ENCODE assay signal across 12 mouse cellular contexts in genomic region chr5:143574261-143575178, GRCm38 (mm10). TPM values are rescaled to one million over a fixed set of nuclear protein-coding genes. Genes with fewer than 3 reads are reported as not detected.
A peak's percentile ranks its signal among the peaks of the same experiment; 100 is the strongest.
DNase-seq lines count a peak whose midpoint lies in the region; ATAC-seq and TF ChIP-seq lines count a peak whose summit lies in the region.
"Had no signal": no experiment of that assay in that cellular context is flagged by ENCODE, and none has a peak within 500 bp of the region (broad histone marks: within the 10 kb centered on the region; RNA-seq: fewer than 3 reads in every experiment).

No protein-coding gene starts in this region.

- H3K9ac ChIP-seq in kidney, postnatal 0 days (ENCODE audit: low read depth, low read length), result no peak overlapping the region
- H3K9ac ChIP-seq: heart, embryonic 15.5 days had no signal

- no peaks in the 10 kb centered on the region for H3K9me3 ChIP-seq in kidney, postnatal 0 days (replicated peaks; ENCODE audit: low read length)
- no peaks in the 10 kb centered on the region for H3K9me3 ChIP-seq in midbrain, embryonic 10.5 days (replicated peaks)
- H3K9me3 ChIP-seq: heart, embryonic 15.5 days had no signal

- TF ChIP-seq CTCF in kidney, postnatal 0 days (IDR thresholded peaks at IDR 0.05; ENCODE audit: low read depth), result no peak

- H3K4me3 ChIP-seq in kidney, postnatal 0 days (replicated peaks; ENCODE audit: low read depth, low read length), result no peak overlapping the region
- H3K4me3 ChIP-seq in midbrain, embryonic 10.5 days, result no peak overlapping the region
- H3K4me3 ChIP-seq: heart, embryonic 15.5 days had no signal

- intact Hi-C loops in gastrocnemius, postnatal 14 days (cut with DNase I; ENCODE audit: low total_unique reads), result no loop called here

- H3K27me3 ChIP-seq in kidney, postnatal 0 days (ENCODE audit: insufficient read depth, low read length), result no peaks in the 10 kb centered on the region
- no peaks in the 10 kb centered on the region for H3K27me3 ChIP-seq in midbrain, embryonic 10.5 days (ENCODE audit: low read depth, poor library complexity, severe bottlenecking)
- H3K27me3 ChIP-seq: heart, embryonic 15.5 days had no signal

- peak; percentile 39 for DNase-seq in gastrocnemius, adult 18-20 months (ENCODE audit: low spot score)
- DNase-seq in gastrocnemius, postnatal 14 days, result no peak
- peak; percentile 37 for DNase-seq in NIH3T3 (ENCODE audit: low read depth)
- DNase-seq in kidney, postnatal 0 days (ENCODE audit: low spot score), result peak; percentile 65
- peak; percentile 87 for DNase-seq in lung, postnatal 10 days
- no peak for DNase-seq in midbrain, embryonic 10.5 days (ENCODE audit: low spot score)
- DNase-seq in neural tube, embryonic 10.5 days (ENCODE audit: extremely low spot score, low spot score), result no peak
- DNase-seq: cerebellum, postnatal 14 days had no signal

- 0 out of 2 replicates have a peak overlapping the region, but pooled peaks have one; percentile 31 for H3K27ac ChIP-seq in kidney, postnatal 0 days
- no peak overlapping the region for H3K27ac ChIP-seq in midbrain, embryonic 10.5 days (replicated peaks)
- H3K27ac ChIP-seq: heart, embryonic 15.5 days; macrophage had no signal

- no peaks in the 10 kb centered on the region; the same call in 1 of the 2 replicates for H3K4me1 ChIP-seq in kidney, postnatal 0 days (replicated peaks; ENCODE audit: insufficient read depth, low read length)
- no peaks in the 10 kb centered on the region for H3K4me1 ChIP-seq in midbrain, embryonic 10.5 days

- no peak for ATAC-seq in kidney, postnatal 0 days (replicated peaks; ENCODE audit: low FRiP score, low read depth)
- ATAC-seq in frontal cortex, adult (ENCODE audit: low TSS enrichment), result no peak
- ATAC-seq: inflammation-experienced regulatory T-cells, adult 6 months had no signal

- H3K36me3 ChIP-seq in kidney, postnatal 0 days (ENCODE audit: insufficient read depth, low read length), result no peaks in the 10 kb centered on the region
- no peaks in the 10 kb centered on the region for H3K36me3 ChIP-seq in midbrain, embryonic 10.5 days
- H3K36me3 ChIP-seq: heart, embryonic 15.5 days had no signal

- WGBS in kidney, postnatal 0 days, result 69% methylated on average over 19 of the region's 19 CpGs
- 84% methylated on average over 19 of the region's 19 CpGs for WGBS in midbrain, embryonic 10.5 days

- H3K4me2 ChIP-seq in kidney, postnatal 0 days (ENCODE audit: low read length), result no peak overlapping the region
- H3K4me2 ChIP-seq: heart, embryonic 15.5 days had no signal

RNA-seq across cellular contexts. Expression of gene Rac1, which starts 46.7 kb away (rescaled TPM):
- total RNA-seq in gastrocnemius, adult 18-20 months (2021), result 100 to 1,000 TPM; 225 to 239 TPM
- 100 to 1,000 TPM; 197 to 208 TPM for total RNA-seq in gastrocnemius, postnatal 14 days (2021)
- polyA plus RNA-seq in kidney, postnatal 0 days (2015; fragmentation: Nextera tagmentation; extraction: Ambion mirVana), result 453 and 458 TPM in 2 replicates
- 378 and 386 TPM in 2 replicates for polyA plus RNA-seq in midbrain, embryonic 10.5 days (2016; fragmentation: Nextera tagmentation; extraction: Ambion mirVana)

RNA-seq across cellular contexts. Expression of gene Cyth3, which starts 47.7 kb away (rescaled TPM):
- 10 to 100 TPM; 10.1 to 12.1 TPM for total RNA-seq in gastrocnemius, adult 18-20 months (2021)
- 10 to 100 TPM; 33.5 to 39.5 TPM for total RNA-seq in gastrocnemius, postnatal 14 days (2021)
- 74.3 and 76.7 TPM in 2 replicates for polyA plus RNA-seq in kidney, postnatal 0 days (2015; fragmentation: Nextera tagmentation; extraction: Ambion mirVana)
- 28.1 and 31.7 TPM in 2 replicates for polyA plus RNA-seq in midbrain, embryonic 10.5 days (2016; fragmentation: Nextera tagmentation; extraction: Ambion mirVana)

Comparison
In these comparisons a context has a peak if more than half of its experiments do, and no peak if none do; other contexts are left out.
1. DNase-seq: peak in gastrocnemius, adult 18-20 months (single experiment), NIH3T3 (single experiment), kidney, postnatal 0 days (single experiment) and lung, postnatal 10 days (single experiment); none in gastrocnemius, postnatal 14 days (single experiment), midbrain, embryonic 10.5 days (single experiment) and neural tube, embryonic 10.5 days (single experiment).